Mouse (Mus musculus) midbrain, embryonic 14.5 days (tissue): ENCODE data around the gene Cdk5r1. TPM values are rescaled to one million over a fixed set of nuclear protein-coding genes. Genes with fewer than 3 reads are reported as not detected.

ENCODE experiments used
- ATAC-seq: fragments of 200-750 bp; cut with Nextera tagmentation; 2 replicates; pipeline ENCODE4 v1.8.0; 2017; ENCODE audit warnings: moderate number of reproducible peaks, moderate library complexity; ENCODE audit not compliant: low FRiP score, low TSS enrichment
- DNase-seq: peaks from one replicate; pipeline ENCODE4 v3.0.0-alpha.2; 2015
- H3K27ac ChIP-seq: fragments of 300-500 bp; sonication (generic); replicated peaks from 2 replicates; pipeline ENCODE4 v1.5.1; 2014; ENCODE audit warnings: mild to moderate bottlenecking, low read depth, low read length, moderate library complexity
- H3K27me3 ChIP-seq: fragments of 300-500 bp; sonication (generic); 2 replicates; pipeline ENCODE4 v1.6.1; 2014; ENCODE audit warnings: low read length, control low read depth, mixed read lengths; ENCODE audit not compliant: control insufficient read depth, insufficient read depth
- H3K36me3 ChIP-seq: fragments of 300-500 bp; sonication (generic); 2 replicates; pipeline ENCODE4 v1.6.1; 2014; ENCODE audit warnings: low read length, control low read depth; ENCODE audit not compliant: control insufficient read depth, insufficient read depth
- H3K4me1 ChIP-seq: fragments of 300-500 bp; sonication (generic); 2 replicates; pipeline ENCODE4 v1.6.1; 2014; ENCODE audit warnings: mild to moderate bottlenecking, antibody characterized with exemption, low read length, control low read depth; ENCODE audit not compliant: control insufficient read depth, insufficient read depth
- H3K4me2 ChIP-seq: fragments of 300-500 bp; sonication (generic); 2 replicates; pipeline ENCODE4 v1.6.1; 2014; ENCODE audit warnings: mild to moderate bottlenecking, low read length, moderate library complexity
- H3K4me3 ChIP-seq: fragments of 300-500 bp; sonication (generic); replicated peaks from 2 replicates; pipeline ENCODE4 v1.5.1; 2014; ENCODE audit warnings: low read depth, low read length
- H3K9ac ChIP-seq: fragments of 300-500 bp; sonication (generic); replicated peaks from 2 replicates; pipeline ENCODE4 v1.6.1; 2014; ENCODE audit warnings: mild to moderate bottlenecking, low read length, moderate library complexity
- H3K9me3 ChIP-seq: fragments of 300-500 bp; sonication (generic); 2 replicates; pipeline ENCODE4 v1.6.1; 2016; ENCODE audit warnings: low read length, control low read depth, mixed read lengths; ENCODE audit not compliant: control insufficient read depth
- WGBS: fragments of 180-500 bp; shearing (Covaris S2); extraction: QIAGEN DNeasy Blood & Tissue Kit; methylation state at CpG from one replicate; pipeline ENCODE4 v1.1.7; 2014; 5-methylcytosine and 5-hydroxymethylcytosine counted together
- polyA plus RNA-seq: library from polyadenylated mRNA; unstranded; fragments of >200 nt; fragmentation: Nextera tagmentation; extraction: Ambion mirVana; gene quantifications from 2 replicates; pipeline ENCODE4 v1.2.1, GENCODE M21; 2014

The Cdk5r1 gene
- polyA plus RNA-seq, 1 experiment from 2014 or later: 103 TPM

DNA sequence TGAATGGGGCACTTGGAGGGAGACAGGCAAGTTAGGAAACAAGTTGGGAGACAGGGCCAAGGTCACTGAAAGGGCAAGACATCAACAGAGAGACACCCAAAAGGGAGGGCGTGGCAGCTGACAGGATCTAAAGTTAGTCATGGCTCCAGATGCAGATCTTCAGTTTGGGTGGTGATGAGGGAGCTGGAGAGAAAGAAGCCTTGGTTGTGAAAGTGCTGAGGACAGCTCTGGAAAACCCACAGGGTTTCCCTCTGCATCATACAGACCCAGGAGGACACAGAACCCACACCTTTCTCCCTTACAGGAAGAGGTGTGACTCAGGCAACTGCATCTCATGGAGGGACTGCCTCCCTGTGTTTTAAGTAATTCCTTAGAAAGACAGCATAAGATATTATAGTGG is 19.8 kb downstream of the Cdk5r1 start:
- H3K4me1 ChIP-seq: peaks cover 21% of the 10 kb centered on the region
- ATAC-seq: no peak
- H3K4me3 ChIP-seq: no peak overlapping the region
- no peak overlapping the region for H3K4me2 ChIP-seq
- no peaks in the 10 kb centered on the region for H3K9me3 ChIP-seq
- DNase-seq: no peak
- no peaks in the 10 kb centered on the region for H3K27me3 ChIP-seq
- WGBS: 83% methylated on average over 1 of the region's 1 CpGs
- H3K36me3 ChIP-seq: no peaks in the 10 kb centered on the region
- H3K27ac ChIP-seq: no peak overlapping the region
- no peak overlapping the region for H3K9ac ChIP-seq

DNA sequence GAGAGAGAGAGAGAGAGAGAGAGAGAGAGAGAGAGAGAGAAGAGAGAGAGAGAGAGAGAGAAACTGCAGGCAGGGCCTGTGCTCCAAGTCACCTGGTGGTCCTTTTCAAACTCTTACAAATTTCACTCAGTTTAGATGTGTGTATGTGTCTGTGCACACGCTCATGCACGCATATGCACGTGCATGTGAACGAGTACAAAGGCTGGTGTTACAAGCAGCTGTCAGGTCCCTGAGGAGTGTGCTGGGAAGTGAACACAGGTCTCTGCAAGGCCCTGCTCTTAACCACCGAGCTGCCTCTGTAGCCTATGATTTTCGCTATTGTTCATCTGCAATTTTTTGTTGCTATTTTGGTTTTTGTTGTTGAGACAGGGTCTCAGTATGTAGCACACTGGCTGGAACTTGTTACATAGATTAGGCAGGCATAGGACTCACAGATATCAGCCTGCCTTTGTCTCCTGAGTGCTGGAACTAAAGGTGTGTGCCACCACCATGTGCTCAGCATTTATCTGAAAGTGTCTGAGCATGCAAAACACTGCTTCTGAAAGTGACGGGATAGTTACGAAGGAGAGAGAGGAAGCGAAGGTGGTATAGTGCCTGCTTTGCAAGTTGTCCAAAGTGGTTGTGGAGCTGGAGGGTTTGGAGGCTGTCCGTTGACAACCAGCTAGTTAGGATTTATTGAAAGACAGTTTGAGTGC is 20.5 kb downstream of the Cdk5r1 start:
- peaks cover 21% of the 10 kb centered on the region for H3K4me1 ChIP-seq
- H3K27ac ChIP-seq: no peak overlapping the region
- WGBS: 83% methylated on average over 10 of the region's 10 CpGs
- DNase-seq (no peak), ATAC-seq (no peak)
- no peaks in the 10 kb centered on the region for H3K36me3 ChIP-seq
- H3K9ac ChIP-seq: no peak overlapping the region
- H3K4me2 ChIP-seq: no peak overlapping the region
- no peak overlapping the region for H3K4me3 ChIP-seq
- no peaks in the 10 kb centered on the region for H3K27me3 ChIP-seq
- H3K9me3 ChIP-seq: no peaks in the 10 kb centered on the region

DNA sequence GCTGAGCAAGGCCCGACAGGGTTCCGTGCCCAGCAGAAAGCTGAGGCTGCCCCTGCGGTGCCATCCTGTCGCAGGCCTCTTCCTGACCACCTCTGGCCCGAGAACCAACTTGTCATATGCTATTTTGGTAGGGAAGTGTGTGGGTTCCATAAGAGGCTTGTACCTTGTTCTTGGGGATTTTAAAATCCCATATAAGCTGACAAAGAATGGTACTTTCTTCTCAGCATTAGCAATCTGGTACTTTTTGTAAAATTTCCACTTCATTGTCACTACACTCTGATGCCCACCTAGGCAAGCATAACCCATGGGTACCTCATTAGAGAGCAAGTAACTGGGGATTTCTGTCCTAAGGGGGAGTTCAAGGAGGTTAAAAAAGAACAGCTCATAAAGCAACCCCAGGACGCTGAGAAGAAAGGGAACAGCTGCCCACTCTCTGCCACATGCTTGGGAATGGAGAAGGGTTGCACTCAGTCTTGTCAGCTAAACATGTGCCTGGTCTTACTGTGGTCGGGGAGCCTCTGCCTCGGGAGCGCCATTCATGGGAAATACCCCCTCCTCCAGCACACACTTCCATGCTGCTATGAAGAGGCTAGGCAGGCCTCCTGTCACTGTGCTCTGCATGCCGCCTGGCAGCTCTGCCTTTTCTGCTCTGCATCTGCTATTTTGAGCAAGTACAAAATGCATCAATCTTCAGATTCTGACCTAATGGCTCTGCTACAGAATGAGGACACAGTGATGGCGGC is 21.7 kb downstream of the Cdk5r1 start:
- peak; percentile 47 for DNase-seq
- H3K4me2 ChIP-seq: no peak overlapping the region
- H3K4me3 ChIP-seq: no peak overlapping the region
- H3K27me3 ChIP-seq: no peaks in the 10 kb centered on the region
- peak overlapping the region; percentile 10; the same call in 1 of the 2 replicates for H3K9ac ChIP-seq
- H3K36me3 ChIP-seq: no peaks in the 10 kb centered on the region
- WGBS: 53% methylated on average over 11 of the region's 11 CpGs
- peak overlapping the region; percentile 78 for H3K27ac ChIP-seq
- H3K9me3 ChIP-seq: no peaks in the 10 kb centered on the region
- ATAC-seq: no peak
- peaks cover 28% of the 10 kb centered on the region for H3K4me1 ChIP-seq

DNA sequence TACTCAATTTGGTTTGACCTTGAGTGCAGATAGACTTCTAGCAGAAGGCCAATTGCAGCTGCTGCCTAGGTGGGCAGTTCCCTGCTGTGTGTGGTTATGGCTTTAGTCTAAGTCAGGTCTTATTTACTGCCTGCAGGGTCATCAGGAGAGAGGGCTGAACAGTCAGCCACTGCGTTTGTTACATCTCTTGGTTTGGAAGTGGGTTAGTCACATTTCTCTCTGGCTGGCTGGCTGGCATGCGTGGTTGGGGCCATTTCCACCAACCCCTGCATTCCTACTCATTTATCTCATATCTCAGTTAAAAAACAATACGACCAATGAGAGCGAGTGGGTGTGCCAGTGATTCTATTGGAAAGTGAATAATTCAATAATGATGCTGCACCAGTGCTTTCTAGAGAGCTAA is 22.7 kb downstream of the Cdk5r1 start:
- Histone ChIP-seq H3K36me3 (no peaks in the 10 kb centered on the region), H3K4me1 (peaks cover 36% of the 10 kb centered on the region), H3K27ac (peak overlapping the region; percentile 78), H3K4me3 (no peak overlapping the region), H3K9ac (no peak overlapping the region), H3K27me3 (no peaks in the 10 kb centered on the region), H3K9me3 (no peaks in the 10 kb centered on the region), H3K4me2 (no peak overlapping the region)
- 75% methylated on average over 4 of the region's 4 CpGs for WGBS
- ATAC-seq (no peak), DNase-seq (no peak)

DNA sequence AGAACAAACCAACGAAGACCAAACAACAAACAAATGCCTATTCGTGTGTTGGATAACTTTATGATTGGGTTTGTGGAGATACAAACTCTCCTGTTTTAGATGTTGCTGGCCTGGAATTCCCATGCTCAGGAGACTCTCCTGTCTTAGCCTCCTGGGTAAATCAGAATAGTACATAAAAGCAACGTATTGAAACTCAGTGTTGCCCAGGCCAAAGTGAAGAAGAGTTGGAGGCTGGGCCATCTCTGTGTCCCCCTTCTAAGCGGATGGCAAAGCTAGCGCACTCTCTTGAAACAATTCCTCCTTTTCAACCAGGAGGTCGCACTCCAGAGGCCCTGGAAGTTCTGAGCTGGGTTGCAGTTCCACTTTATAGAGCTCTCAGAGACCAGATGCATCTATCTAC is 26.5 kb downstream of the Cdk5r1 start:
- Histone ChIP-seq H3K4me3 (no peak overlapping the region), H3K9ac (peak overlapping the region; percentile 55; the same call in 1 of the 2 replicates), H3K27me3 (no peaks in the 10 kb centered on the region), H3K4me1 (peaks cover 52% of the 10 kb centered on the region), H3K4me2 (peak overlapping the region; percentile 33), H3K9me3 (no peaks in the 10 kb centered on the region), H3K36me3 (no peaks in the 10 kb centered on the region), H3K27ac (peak overlapping the region; percentile 100)
- no peak for DNase-seq
- ATAC-seq: no peak
- 65% methylated on average over 6 of the region's 6 CpGs for WGBS

DNA sequence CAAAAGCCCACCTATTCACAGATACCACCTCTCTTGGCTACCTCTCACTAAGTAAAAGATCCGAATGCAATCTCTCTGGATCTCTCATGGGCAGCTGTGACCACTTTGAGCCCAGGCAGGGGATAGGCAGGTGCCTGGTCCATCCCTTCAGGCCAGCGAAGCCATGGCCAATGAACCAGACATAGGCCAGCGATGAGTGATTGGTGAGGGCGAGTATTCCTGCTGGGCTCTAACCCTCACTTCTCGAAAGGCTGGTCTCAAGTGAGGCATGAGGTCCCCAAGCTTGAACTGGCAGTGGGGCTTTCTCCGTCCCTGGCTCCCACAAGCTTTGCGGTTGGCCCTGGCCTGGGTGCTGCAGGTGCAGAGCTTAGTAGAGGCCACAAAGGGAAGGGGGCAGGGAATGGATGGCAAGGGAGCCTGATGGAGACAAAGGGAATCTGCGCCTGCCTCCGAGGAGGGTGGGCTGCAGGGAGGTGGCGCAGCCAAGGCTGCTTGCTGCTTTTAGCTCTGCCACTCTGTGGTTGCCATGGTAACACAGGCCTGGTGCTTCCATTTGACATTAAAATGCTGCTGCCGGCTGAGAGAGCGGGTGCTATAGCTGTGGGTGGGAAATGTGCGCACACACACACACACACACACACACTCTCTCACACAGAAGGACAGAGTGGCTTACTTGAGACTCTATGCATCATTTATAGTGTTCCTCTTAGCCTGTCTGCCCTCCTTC is 27.1 kb downstream of the Cdk5r1 start:
- ATAC-seq (peak; percentile 94), DNase-seq (peak; percentile 99)
- H3K4me2 ChIP-seq: peak overlapping the region; percentile 33
- no peaks in the 10 kb centered on the region for H3K27me3 ChIP-seq
- H3K27ac ChIP-seq: peak overlapping the region; percentile 100
- H3K4me1 ChIP-seq: peaks cover 51% of the 10 kb centered on the region
- no peaks in the 10 kb centered on the region for H3K9me3 ChIP-seq
- H3K4me3 ChIP-seq: no peak overlapping the region
- 5% methylated on average over 13 of the region's 13 CpGs for WGBS
- H3K36me3 ChIP-seq: no peaks in the 10 kb centered on the region
- H3K9ac ChIP-seq: peak overlapping the region; percentile 55

DNA sequence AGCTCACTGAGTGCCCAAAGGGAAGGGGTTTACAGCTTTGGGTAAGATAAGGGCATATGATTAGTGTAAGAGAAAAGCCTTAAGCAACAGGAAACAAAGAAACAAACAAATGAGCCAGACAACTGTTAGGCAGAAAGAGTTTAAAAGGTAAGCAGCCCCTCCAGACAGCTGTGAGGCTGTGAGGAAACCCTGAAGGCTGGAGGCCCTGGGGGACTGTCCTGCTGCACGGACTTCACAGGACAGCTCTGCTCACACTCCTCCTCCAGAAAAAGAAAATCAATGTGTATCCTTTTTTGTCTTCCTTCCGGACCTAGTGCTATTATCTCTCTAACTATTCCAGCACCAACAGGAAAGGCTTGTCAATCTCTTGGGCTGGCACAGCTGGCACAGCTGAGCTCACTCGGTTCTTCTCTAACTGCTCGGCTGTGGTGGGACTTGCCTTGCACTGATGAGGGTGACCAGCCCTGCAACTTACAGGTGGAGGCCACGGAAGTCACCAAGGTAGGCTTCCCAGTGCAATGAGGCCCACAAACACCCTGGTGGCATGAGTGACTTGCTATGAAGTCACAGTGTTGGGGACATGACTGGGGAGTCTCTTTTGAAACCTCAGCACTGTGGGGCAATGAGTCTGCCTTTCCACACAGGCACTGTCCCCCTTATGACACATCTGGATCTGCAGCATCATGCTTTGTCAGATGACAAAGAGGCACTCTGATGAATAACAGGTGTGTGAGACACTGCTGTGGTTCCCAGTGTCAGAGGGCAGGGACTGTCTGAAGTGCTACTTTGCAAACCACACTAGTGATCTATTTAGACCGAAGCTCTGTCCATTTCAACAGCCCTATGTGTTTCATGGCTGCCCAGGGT is 27.9 kb downstream of the Cdk5r1 start:
- Histone ChIP-seq H3K4me3 (no peak overlapping the region), H3K4me2 (peak overlapping the region; percentile 27), H3K9me3 (no peaks in the 10 kb centered on the region), H3K4me1 (peaks cover 48% of the 10 kb centered on the region), H3K27ac (peak overlapping the region; percentile 100), H3K27me3 (no peaks in the 10 kb centered on the region), H3K9ac (peak overlapping the region; percentile 34; the same call in 1 of the 2 replicates), H3K36me3 (no peaks in the 10 kb centered on the region)
- ATAC-seq: peak; percentile 40
- WGBS: 23% methylated on average over 6 of the region's 6 CpGs
- DNase-seq: no peak

DNA sequence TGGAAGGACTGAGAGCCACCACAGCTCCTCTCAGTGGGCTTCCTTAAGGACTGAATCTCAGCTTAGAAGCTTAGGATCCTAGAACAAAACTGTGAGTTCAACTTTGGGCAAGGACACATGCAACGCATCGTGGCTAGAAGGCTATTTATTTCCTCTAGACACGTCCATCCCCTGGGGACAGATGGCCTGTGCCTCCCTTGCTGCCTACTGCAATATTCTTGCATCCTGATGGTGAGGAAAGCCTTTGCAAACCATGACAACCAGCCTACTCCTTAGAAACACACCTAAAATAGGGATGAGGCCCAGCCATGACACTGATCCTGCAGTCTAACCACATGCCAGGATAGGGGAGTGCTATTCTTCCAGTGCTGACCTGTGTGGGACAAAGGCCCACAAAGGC is 28.8 kb downstream of the Cdk5r1 start:
- Histone ChIP-seq H3K4me1 (peaks cover 47% of the 10 kb centered on the region), H3K9ac (no peak overlapping the region), H3K36me3 (no peaks in the 10 kb centered on the region), H3K9me3 (no peaks in the 10 kb centered on the region), H3K27me3 (no peaks in the 10 kb centered on the region), H3K4me3 (no peak overlapping the region), H3K4me2 (no peak overlapping the region), H3K27ac (peak overlapping the region; percentile 100)
- ATAC-seq: no peak
- no peak for DNase-seq
- WGBS: 91% methylated on average over 3 of the region's 3 CpGs
